ENCODE assay signal across 14 mouse cellular contexts in the genomic region with DNA sequence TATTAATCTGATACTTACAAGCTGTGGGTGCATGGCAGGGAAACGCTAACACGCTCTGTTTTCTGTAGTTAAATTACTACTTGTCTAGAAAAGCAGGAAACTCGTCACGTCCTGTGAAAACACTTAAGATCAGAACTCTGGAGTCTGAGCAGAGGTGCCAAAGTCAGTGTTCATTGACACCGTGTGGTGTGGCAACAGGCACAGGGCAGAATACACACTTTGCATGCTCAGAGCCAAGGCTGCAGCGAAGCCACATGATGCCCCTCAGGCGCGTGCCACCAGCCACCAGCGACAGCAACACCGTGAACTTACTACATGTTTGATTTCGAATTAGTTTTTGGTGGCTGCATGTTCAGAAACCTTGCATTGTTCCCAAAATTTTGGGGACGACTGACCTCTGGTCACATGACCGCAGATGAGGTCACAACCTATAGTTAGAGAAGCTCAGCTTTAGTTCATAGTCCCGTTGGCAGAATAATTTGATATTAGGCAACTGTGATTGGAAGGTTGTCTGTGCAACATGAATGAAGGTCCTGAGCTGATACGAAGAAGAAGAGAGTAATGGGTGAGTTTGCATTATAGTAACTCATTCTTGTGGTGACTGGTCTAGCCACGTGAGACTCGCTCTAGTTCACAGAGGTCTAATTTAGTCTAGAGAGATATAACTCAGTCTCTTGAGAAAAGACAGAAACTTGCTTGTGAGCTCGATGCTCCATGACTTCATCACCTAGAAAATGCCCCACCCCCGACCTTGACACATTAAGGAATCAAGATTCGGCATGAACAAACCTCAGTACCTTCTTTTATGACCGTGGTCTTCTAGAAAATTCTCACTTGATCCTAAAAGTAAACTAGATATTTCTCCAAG. TPM values are rescaled to one million over a fixed set of nuclear protein-coding genes. Genes with fewer than 3 reads are reported as not detected.
DNase-seq lines count a peak whose midpoint lies in the region; ATAC-seq lines count a peak whose summit lies in the region.
"Had no signal": no experiment of that assay in that cellular context is flagged by ENCODE, and none has a peak within 500 bp of the region (broad histone marks: within the 10 kb centered on the region; RNA-seq: fewer than 3 reads in every experiment).

No protein-coding gene starts in this region.

- no peaks in the 10 kb centered on the region for H3K36me3 ChIP-seq in splenic B cell, adult 2 months (ENCODE audit: control insufficient read depth, insufficient read depth, low read length, poor library complexity, severe bottlenecking)
- H3K36me3 ChIP-seq: embryonic facial prominence, embryonic 12.5 days; kidney, embryonic 15.5 days; limb, embryonic 12.5 days had no signal

- DNase-seq in heart, adult 11 months: peak; percentile 91
- DNase-seq in heart, adult 9 months (ENCODE audit: low spot score in 2 of 2): no peak
- DNase-seq in CD4-positive, CD25-positive, alpha-beta regulatory T cell, adult 2 months (ENCODE audit: low read depth, low spot score): peak; percentile 91
- peak; percentile 84 for DNase-seq in splenic B cell, adult 2 months (ENCODE audit: low read depth, low spot score)
- DNase-seq in embryo, embryonic 11 days: no peak
- DNase-seq in left cerebral cortex, adult 9 months (ENCODE audit: low spot score in 2 of 2): no peak
- DNase-seq in layer of hippocampus, adult 9-11 months: no peak
- DNase-seq: cerebellum, postnatal 10 days; lung, adult 18-20 months; retina, postnatal 1 day had no signal

- peak; percentile 10 for ATAC-seq in granulocyte monocyte progenitor cell, adult 5-6 weeks (replicated peaks; ENCODE audit: poor library complexity, severe bottlenecking)

- no peaks in the 10 kb centered on the region for H3K27me3 ChIP-seq in splenic B cell, adult 2 months (ENCODE audit: control insufficient read depth, insufficient read depth, low read length, poor library complexity, severe bottlenecking)
- H3K27me3 ChIP-seq: embryonic facial prominence, embryonic 12.5 days; kidney, embryonic 15.5 days; limb, embryonic 12.5 days had no signal

RNA-seq across cellular contexts. Expression of gene Il6st, which starts 25.6 kb away (rescaled TPM):
- 47.5 and 70.5 TPM in 2 replicates for total RNA-seq in granulocyte monocyte progenitor cell, adult 5-6 weeks (2014; fragmentation: Nextera tagmentation)
- 29.1 and 33.4 TPM in 2 replicates for total RNA-seq in granulocyte monocyte progenitor cell, adult 5-6 weeks (2017)

Comparison
In these comparisons a context has a peak if more than half of its experiments do, and no peak if none do; other contexts are left out.
1. DNase-seq: peak in heart, adult 11 months (single experiment), CD4-positive, CD25-positive, alpha-beta regulatory T cell, adult 2 months (single experiment) and splenic B cell, adult 2 months (single experiment); none in heart, adult 9 months (0 of 2), embryo, embryonic 11 days (single experiment), left cerebral cortex, adult 9 months (0 of 2) and layer of hippocampus, adult 9-11 months (single experiment).